Mouse (Mus musculus) thymus, postnatal 14 days (tissue): ENCODE data around the gene Olfr913.

Source experiments
- DNase-seq: peaks from one replicate; pipeline ENCODE4 v3.0.0; 2021

Gene Olfr913

GRCm38 (mm10) chr9:38592459-38592858 lies at the start of gene Olfr913:
Gene Olfr913, plus strand, starts transcription at chr9:38592759.
- no peak for DNase-seq

- DNase-seq = no peak
Measured at GRCm38 (mm10) chr9:38579878-38580277, 12.7 kb upstream of the Olfr913 start, which contains the start of gene Olfr912. Gene Olfr912, plus strand, starts transcription at chr9:38580178.

DNA sequence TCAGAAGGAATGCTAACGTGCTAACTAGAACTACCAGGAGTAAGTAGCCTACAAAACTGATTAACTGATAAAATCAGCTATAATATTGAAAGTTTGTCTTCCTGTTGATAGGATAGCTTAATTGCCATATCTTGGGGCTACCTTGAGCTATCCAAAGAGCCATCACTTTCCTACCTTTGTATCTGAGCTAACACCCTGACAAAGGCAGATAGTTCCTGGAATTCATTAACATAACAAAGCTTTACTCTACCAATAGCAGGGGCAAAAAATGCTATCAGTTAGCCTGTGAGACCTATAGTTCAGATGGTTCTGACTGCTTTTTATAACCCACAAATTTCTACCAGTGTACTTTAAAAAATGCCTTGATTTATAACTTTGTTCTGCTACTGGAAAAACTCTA lies 1.5 kb upstream of the Olfr913 start:
- DNase-seq = no peak

DNA sequence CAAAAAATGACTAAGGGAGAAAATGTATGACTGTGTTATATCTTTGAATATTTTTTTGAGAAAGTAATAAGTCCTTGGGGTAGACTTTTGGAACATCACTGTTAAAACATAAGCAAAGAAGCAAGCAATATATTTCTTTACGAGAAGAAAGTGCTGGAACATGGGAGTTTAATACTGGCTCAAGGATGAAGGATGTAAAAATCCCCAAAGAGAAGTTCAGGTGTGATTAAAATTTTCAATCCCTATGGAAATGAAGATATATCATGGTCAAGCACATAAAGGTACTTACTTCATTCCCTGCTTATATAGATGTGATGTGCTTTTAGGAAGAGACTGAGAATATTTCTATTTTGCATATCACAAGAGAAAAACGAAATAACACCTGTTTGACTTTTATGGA lies 12.2 kb downstream of the Olfr913 start, which contains the start of gene Olfr914:
Gene Olfr914, plus strand, starts transcription at position 301 of the 400 bp plus-strand sequence.
- DNase-seq = no peak

- DNase-seq = no peak
Measured at GRCm38 (mm10) chr9:38632406-38632805, 39.8 kb downstream of the Olfr913 start.
